Mouse (Mus musculus) ovary, postnatal 10 days (tissue): Measurements from ENCODE around the gene 2610507B11Rik.

Experiments
- DNase-seq: peaks from one replicate; pipeline ENCODE4 v3.0.0; 2022; ENCODE audit warnings: low spot score

The 2610507B11Rik gene

DNA sequence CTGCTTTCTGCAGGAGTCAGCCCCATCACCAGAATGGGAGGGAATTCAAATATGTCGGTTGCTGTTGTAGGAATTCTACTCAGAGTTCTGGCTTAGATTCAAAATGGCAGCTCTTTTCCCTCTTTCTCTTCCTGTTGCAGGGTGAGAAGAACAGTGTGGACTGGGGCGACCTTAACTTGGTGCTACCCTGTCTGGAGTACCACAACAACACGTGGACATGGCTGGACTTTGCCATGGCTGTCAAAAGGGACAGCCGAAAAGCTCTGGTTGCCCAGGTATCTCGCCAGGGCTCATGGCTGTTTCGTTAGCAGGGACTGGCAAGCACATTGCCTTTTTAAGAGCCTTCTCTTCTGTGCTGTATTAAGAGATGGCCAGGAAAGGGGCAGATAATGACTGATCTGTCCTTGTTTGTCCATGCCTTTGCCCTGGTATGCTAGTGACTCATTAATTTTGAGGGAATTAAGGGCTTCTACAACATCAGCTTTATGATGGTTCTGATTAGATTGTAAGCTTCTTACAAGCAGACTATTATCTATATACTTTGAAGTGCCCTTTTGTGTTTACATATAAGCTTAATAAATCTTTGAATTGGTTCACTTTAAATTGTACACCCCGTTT, 27.7 kb downstream of the 2610507B11Rik start:
- DNase-seq: no peak

DNA sequence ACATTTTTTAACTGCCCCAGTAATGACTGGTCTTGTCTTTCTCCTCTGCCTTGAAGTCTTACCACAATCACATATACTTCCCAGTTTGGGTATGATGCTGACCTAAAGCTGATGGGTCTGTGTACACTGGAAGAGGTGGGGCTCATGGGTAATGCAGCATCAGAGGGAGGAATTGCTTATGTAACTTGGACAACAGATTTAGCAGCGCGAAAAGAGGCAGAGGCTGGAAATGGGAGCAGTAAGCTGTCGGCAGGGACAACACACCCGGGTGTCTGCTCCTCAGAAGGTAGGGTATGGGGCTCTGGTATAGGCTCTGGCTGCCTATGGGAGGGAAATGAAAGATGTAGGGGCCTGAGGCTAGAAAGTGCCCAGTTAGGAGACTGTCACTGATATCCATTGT, 29.1 kb downstream of the 2610507B11Rik start, which contains the start of gene BC030499:
BC030499 (plus strand) TSS at position 188 of the 400 bp plus-strand sequence.
- DNase-seq: no peak

DNA sequence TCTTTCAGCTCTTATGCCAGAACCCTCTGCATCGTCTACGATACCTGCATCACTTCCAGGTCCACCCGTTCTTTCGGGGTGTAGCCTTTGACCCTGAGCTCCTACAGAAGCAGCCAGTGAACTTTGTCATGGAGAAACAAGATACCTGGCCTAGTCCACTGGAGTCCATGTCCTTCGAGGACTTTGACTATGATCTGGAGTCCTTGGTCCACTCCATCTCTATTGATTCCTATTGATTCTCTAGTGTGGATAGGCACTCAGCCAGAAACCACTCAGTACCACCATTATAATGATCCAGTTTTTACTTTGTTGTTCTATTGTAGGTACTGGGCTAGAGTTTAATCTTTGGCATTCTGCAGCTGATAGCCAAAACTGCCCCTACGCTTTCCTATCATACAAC, 33.0 kb downstream of the 2610507B11Rik start:
- DNase-seq: no peak

DNA sequence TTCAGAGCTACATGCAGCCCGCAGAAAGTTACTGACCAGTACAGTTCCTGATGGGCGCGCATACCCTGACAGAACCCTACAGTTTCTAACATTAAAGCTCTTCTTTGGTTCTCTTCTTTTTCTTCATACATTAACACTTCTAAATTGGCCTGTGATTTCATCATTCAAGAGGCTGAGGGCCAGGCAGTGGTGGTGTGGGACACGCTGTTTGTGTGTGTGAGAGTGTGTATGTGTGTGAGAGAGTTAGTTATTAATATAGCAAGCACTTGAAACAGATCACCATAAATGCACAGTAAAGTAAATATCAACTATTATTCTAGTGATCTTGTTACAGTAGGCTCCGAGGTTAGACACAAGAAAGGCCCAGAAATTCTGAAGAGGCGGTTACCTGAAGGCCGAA, 39.4 kb downstream of the 2610507B11Rik start:
- no peak for DNase-seq

DNA sequence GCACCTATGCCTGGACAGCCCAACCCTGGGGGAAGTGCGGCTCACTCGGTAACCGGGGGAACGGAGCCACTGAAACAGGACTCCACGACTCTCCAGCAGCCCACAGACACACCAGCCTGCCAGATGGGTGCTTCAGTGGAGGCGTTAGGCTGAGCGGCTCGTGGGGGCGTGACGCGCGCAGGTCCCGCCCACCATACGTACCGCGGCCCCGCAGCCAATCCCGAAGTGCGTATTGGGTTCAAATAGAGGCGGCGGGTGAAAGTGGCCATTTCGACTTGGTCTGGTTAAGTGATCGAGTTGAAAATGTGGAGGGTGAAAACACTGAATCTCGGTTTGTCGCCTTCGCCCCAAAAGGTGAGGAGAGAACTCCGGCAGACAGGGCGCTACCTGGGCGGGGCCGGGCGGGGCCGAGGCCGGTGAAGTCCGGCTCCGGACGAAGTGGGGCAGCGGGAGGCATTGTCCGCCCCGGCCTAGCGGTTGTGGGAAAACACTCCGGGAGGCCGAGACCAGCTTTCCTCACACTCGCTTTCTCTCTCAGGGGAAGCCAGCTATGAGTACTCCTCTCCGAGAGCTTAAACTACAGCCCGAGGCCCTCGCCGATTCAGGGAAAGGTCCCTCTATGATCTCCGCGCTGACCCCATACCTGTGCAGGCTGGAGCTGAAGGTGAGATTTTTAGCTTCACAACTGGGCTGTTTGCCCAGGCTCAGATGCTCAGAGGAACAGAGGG, 40.0 kb downstream of the 2610507B11Rik start, which contains the start of gene Spag5:
Spag5 (plus strand) TSS at position 173 of the 728 bp plus-strand sequence.
- DNase-seq: peak; percentile 78

DNA sequence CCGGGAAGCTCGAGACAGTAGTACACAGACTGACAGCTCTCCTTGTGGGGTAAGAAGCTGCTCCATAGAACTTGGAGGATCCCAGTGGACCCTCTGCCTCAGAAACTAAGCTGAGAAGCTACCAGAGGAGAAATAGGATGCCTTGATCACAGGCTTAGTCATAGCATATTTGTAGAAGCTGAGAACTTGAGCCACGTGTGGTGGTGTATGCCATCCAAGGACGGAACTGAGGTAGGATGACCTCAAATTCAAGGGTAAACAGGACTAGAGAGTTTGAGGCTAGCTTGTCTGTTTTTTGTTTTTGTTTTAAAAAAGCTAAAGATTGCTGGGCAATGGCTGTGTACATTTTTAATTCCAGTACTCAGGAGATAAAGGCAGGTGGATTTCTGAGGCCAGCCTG, 43.7 kb downstream of the 2610507B11Rik start:
- no peak for DNase-seq

DNA sequence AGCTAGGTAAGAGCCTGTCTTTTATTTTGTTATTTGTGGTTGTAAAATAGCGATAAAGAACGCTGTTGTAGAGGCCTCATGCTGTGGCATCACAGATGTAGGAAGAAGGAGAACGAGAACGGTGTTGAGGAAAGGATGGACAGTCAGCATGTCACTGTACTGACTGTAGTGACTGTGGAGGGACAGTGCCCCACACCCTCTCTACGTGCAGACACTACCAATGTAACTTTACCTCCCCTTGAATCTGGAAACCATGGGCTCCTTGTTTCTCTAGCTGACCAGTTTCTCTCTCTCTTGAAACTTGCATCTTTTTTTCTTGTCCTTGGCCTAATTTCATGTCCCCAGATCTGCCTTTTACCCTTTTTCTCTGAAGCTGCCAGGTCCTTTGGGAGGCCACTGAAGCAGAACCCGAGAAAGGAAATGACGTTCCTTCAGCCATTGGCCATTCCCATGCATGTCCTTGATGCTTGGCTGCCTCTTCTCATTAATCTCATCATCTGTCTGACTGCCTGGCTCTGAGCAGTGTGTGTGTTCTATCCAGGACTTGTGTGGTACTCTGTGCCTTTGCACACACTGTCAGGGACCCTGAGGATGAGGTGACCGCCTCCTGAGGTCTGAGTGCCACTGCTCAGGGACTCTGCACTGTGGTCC, 49.4 kb downstream of the 2610507B11Rik start:
- DNase-seq: no peak

DNA sequence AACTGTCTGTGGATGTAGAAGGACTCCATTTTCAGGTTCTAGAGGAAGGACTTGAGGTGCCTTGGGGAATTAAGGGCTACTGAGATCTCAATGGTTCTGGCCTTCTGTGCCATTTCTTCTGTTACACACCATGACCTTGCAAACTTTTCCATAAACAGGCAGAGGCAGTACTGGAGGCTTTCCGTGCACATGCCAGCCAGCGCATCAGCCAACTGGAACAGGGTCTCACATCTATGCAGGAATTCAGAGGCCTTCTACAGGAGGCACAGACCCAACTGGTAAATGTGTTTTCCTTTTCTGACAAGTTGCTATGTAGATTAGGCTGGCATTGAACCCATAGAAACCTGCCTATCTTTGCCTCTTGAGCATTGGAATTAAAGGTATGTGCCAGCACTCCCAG, 52.1 kb downstream of the 2610507B11Rik start:
- DNase-seq: no peak

DNA sequence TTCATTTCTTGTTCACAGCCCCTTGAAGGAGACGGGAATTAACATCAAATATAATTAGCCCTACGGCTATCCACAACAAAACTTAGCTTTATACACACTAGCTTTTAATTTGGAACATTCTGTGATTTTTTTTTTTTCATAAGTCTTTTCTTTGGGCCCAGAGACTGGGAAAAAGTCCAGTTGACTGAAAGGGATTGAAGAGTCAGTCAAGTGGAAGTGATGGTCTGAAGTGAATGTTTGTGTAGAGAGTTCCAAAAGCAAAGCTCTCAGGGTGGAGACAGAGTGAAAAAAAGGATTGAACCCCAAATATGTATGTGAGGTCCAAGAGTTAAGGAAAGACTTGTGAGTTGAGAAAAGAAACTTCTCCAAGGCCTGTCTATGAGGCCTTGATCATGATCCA, 56.9 kb downstream of the 2610507B11Rik start:
- no peak for DNase-seq

DNA sequence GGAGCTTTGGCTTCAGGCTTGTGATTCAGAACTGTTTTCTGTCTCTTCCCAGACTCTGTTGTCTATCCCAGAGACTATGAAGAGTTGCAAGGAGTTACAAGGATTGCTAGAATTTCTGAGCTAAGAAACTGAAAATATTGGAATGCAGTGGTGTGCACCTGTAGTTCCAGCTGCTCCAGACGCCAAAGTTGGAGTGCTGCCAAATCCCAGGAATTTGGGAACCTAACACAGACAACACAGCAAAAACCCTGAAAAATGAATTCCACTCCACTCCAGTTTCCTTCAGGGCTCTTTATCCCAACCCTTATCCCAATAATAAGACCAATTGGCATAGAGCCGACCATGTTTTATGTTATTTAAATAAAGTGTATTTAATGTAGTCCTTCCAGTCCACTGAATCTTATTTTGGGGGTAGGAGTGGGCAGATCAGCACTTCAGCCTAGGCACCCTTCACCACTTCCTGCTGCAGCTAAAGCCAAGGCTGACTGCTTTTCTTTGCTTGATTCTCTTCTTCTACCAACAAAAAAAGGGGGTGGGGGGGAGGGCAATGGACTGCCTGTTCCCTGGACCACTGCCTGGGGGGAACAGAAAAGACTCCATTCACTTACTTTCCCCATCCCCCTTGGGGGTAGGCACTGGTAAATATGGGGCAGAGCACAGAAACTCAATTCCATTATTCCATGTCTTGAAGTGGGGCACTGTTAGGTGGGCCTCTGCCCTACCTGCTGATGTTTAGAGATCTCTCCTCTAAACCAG, 60.7 kb downstream of the 2610507B11Rik start:
- no peak for DNase-seq

DNA sequence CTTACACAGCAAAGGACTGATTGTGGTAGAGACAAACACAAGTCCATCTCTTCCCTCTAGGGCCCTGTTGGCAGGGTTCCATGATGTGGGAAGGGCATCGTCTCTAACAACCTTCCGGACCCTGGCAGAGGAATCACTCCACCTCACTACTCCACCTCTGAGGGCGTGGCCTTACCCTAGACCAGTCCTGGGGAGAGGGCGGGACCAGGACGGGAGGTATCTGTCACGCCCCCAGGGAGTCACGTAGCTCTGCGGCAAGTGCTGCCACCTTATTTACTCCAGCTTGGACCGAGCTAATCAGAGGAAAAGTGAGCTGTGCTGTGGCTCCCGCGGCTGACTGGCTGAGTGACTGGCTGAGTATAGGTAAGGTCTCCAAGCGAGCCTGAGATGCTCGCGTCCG, 61.3 kb downstream of the 2610507B11Rik start, which contains the start of gene Aldoc:
Aldoc (plus strand) TSS at position 109 of the 400 bp plus-strand sequence.
- no peak for DNase-seq

DNA sequence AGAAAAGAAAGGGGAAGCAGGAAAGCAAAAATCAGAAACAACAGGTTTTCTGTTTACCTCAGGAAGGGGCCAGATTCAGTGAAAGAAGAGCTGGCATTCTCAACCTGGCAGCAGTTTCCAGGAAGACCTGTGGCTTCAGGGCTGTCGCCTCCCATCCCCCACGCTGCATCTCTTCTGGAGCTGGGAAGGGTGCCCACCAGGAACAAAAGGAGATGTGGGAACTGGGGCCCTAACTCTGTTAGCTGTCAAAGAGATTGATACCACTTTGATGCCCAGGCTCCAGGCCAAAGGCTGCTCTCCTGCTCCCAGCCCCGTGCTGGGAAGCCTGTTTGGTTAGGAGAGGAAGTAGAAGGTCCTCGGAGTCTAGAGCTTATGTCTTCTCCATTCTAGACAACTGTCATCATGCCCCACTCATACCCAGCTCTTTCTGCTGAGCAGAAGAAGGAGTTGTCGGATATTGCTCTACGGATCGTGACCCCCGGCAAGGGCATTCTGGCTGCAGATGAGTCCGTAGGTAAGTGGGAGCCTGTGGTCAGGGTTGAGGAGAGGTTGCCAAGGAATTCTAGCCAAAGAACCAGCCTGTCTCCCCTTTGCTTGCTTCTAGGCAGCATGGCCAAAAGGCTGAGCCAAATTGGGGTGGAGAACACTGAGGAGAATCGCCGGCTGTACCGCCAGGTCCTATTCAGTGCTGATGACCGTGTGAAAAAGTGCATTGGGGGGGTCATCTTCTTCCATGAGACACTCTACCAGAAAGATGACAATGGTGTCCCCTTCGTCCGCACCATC, 62.6 kb downstream of the 2610507B11Rik start:
- DNase-seq: no peak

DNA sequence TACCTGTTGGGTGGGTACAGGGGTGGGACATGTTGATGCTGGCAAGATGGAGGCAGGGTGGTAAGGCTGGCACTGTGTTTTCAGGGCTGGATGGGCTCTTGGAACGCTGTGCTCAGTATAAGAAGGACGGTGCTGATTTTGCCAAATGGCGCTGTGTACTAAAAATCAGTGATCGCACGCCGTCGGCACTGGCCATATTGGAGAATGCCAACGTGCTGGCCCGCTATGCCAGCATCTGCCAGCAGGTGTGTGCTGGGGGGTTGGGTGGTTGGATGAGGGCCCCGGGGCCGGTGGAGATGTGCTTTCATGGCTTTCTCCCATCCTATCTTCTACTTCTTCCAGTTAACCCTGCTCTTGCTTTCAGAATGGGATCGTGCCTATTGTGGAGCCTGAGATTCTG, 63.4 kb downstream of the 2610507B11Rik start:
- DNase-seq: no peak

DNA sequence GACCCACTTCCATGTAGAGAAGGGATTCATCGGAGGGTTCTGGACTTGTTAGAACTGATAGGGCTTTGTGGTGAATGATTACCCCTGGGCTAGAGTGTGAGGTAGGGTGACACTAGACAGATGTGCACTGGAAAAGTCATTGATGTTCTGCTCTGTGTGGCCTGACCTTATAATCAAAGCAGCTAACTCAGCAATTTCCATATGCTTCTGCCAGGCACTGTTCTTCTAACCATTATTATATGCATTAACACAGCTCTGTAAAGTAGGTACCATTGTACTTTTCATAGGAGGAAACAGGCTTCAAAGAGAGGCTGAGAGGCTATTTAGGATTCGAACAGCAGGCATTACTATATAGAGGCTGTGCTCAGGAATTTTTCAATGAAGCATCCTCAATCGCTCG, 65.7 kb downstream of the 2610507B11Rik start:
- no peak for DNase-seq

DNA sequence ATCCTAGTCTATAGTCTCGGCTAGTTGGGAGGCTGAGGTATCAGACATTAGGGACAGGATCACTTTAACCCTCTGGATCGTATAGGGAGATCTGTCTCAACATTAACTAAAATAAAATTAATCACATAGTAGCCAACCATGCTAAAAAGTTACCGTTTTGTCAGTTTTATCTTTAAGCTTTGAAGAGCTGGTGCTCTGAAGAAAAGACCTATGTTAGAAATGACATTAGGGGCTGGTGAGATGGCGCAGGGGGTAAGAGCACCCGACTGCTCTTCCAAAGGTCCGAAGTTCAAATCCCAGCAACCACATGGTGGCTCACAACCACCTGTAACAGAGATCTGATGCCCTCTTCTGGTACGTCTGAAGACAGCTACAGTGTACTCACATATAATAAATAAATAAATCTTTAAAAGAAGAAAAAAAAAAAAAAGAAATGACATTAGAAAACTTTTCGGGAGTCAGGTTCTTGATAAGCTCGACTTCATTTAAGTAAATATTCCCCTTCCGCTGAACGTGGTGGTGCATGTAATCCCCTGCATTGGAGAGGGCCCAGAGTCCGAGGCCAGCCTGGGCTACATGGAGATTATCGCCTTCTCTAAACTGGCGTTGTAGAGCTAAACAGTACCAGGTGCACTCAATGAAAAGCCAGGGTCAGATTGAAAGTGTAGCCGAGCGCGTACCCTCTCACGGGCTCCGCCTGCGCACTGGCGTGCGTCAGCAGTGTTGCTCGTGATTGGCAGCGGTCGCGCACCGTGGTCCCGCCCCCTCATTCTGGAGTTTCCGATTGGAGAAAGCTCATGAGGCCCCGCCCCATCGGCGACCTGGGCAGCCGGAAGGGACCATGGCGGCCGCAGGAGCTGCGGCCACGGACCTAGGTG, 66.3 kb downstream of the 2610507B11Rik start, which contains the start of gene Pigs:
Pigs (plus strand) TSS at position 782 of the 878 bp plus-strand sequence.
- DNase-seq: peak; percentile 77

DNA sequence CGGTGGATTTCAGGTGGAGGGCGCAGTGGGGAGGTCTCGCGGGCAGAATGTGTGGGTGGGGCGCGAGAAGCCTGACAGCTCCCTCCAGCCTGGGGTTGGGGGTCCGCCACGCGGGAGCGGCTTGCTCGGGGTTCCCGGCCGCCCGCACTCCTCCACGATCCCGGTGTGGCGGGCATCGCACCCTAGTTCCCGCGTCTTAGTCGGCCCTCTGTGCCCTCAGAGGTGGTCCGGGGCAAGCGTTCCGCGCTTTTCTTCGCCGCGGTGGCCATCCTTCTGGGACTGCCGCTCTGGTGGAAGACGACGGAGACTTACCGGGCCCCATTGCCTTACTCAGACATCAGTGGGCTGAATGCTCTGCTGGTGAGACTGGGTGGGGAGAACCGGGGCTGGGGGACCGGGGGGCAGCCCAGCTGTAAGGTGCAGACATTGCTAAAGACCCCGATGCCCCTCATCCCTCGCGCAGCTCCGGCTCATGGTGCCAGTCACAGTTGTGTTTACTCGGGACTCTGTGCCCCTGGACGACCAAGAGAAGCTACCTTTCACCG, 67.0 kb downstream of the 2610507B11Rik start:
- no peak for DNase-seq

DNA sequence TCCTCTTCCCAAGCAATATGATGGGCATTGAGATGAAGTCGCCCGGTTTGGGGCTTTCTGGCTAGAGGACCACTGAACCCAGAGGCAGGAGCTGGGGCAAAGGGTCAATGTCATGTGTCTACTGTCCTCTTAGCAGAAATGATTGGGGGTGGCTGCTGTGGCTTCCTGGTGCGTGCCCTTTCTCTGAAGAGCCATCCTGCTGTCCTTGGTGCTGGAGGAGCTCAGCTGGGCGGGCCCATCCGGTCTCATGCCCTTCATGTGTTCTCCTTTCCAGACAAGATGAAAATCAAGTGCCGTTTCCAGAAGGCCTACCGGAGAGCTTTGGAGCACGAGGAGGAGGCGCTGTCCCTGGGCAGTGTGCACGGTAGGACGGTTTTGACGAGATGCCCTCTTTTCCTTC, 71.1 kb downstream of the 2610507B11Rik start:
- no peak for DNase-seq

DNA sequence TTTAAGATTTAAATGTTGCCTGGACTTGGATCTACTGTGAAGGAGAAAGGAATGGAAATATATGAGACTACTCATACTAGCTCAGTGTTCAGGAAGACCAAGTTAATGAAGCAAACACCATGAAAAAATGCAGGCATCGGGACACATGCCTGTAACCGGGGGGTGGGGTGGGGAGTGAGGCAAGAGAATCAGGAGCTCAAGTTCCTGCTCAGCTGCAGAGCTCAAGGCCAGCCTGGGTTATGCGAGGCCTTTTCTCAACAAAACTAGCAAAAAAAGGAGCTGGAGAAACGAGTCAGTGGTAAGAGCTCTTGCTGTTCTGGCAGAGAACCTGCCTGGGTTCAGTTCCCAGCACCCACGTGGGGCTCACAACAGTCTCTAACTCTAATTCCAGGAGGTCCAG, 72.4 kb downstream of the 2610507B11Rik start:
- DNase-seq: no peak

DNA sequence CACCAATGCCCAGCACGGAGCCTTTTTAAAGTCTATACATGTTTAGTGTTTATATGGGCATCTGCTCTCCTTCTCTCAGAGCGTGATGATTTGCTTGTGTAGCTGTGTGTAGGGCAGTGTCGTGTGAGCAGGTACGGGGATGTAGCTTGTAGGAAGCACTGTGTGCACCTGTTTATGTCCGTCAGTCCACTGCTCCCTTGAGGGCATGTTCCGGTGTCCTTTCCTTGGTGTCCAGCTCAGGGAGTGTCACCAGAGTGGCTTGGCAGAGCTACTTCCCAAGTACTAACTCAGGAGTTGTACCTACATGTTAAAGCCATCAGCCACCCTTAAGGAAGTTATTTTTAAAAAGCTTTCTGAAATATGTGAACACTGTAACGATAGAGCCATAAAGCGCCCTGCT, 75.5 kb downstream of the 2610507B11Rik start:
- DNase-seq: no peak
